12 mouse cellular contexts compared by ENCODE assay signal in the genomic region with DNA sequence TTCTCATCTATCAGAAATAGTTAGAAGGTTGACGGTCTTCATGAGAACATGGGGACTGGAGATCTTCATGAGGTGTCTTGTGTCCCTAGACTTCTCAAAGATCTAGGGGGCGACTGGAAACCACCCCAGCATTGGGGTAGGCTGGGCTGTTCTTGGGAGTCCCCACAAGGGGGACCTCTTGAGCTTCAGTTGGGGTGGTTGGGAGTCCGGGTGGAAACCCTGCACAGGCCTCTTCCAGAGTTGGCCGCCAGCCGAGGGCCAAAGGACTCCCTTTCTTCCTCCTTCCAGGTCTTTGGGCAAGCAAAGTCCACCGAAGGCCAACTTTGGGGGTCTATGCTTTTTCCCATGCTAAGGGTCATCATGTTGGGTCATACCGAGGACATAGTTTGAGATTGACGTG.
DNase-seq lines count a peak whose midpoint lies in the region; ATAC-seq and TF ChIP-seq lines count a peak whose summit lies in the region.
"Had no signal": no experiment of that assay in that cellular context is flagged by ENCODE, and none has a peak within 500 bp of the region (broad histone marks: within the 10 kb centered on the region; RNA-seq: fewer than 3 reads in every experiment).

No protein-coding gene starts in this region.

- H3K4me2 ChIP-seq in liver, embryonic 14.5 days (ENCODE audit: low read depth), result no peak overlapping the region
- H3K4me2 ChIP-seq in liver, embryonic 11.5 days, result no peak overlapping the region
- H3K4me2 ChIP-seq: forebrain, embryonic 12.5 days; liver, embryonic 13.5 days; midbrain, embryonic 12.5 days had no signal

- no peak for TF ChIP-seq EP300 in liver, embryonic 14.5 days (IDR thresholded peaks at IDR 0.05; ENCODE audit: low read depth)

- H3K4me3 ChIP-seq in liver, embryonic 14.5 days (ENCODE audit: insufficient read depth in 1 of 2, low read depth in 2 of 2, low read length in 2 of 2), result no peak overlapping the region
- no peak overlapping the region for H3K4me3 ChIP-seq in liver, embryonic 11.5 days (ENCODE audit: low read depth, low read length)
- H3K4me3 ChIP-seq: forebrain, embryonic 12.5 days; liver, embryonic 13.5 days; midbrain, embryonic 12.5 days had no signal

- H3K9ac ChIP-seq in liver, embryonic 14.5 days (replicated peaks), result no peak overlapping the region
- no peak overlapping the region for H3K9ac ChIP-seq in liver, embryonic 11.5 days (ENCODE audit: low read depth, low read length)
- H3K9ac ChIP-seq: forebrain, embryonic 12.5 days; liver, embryonic 13.5 days; midbrain, embryonic 12.5 days had no signal

- no peaks in the 10 kb centered on the region for H3K4me1 ChIP-seq in liver, embryonic 14.5 days (replicated peaks; ENCODE audit: control insufficient read depth in 2 of 2, insufficient read depth in 2 of 2, low read length in 1 of 2)
- no peaks in the 10 kb centered on the region for H3K4me1 ChIP-seq in liver, embryonic 11.5 days (replicated peaks; ENCODE audit: control insufficient read depth, insufficient read depth, low read length)
- H3K4me1 ChIP-seq: forebrain, embryonic 12.5 days; liver, embryonic 13.5 days; midbrain, embryonic 12.5 days had no signal

- no peak overlapping the region for H3K27ac ChIP-seq in liver, embryonic 14.5 days
- no peak overlapping the region for H3K27ac ChIP-seq in liver, embryonic 11.5 days (ENCODE audit: low read depth, low read length)
- H3K27ac ChIP-seq: forebrain, embryonic 12.5 days; liver, embryonic 13.5 days; midbrain, embryonic 12.5 days had no signal

- DNase-seq in CD4-positive, CD25-positive, alpha-beta regulatory T cell, adult 2 months (ENCODE audit: low read depth, low spot score), result peak; percentile 22
- no peak for DNase-seq in liver, embryonic 14.5 days (ENCODE audit: low read depth in 3 of 3, low spot score in 3 of 3)
- no peak for DNase-seq in liver, embryonic 11.5 days (ENCODE audit: low spot score)
- peak; percentile 44 for DNase-seq in kidney, postnatal 10 days
- peak; percentile 35 to 67 for DNase-seq in thymus, postnatal 10 days (ENCODE audit: low spot score in 2 of 2)
- no peak for DNase-seq in ovary, postnatal 14 days (ENCODE audit: low spot score)
- no peak for DNase-seq in lung, postnatal 25 days (ENCODE audit: low spot score)
- DNase-seq: heart, postnatal 4 days; liver, embryonic 13.5 days had no signal

- H3K9me3 ChIP-seq in liver, embryonic 14.5 days (ENCODE audit: control insufficient read depth, low read length), result no peaks in the 10 kb centered on the region
- no peaks in the 10 kb centered on the region for H3K9me3 ChIP-seq in liver, embryonic 11.5 days (ENCODE audit: control insufficient read depth, low read length)
- H3K9me3 ChIP-seq: liver, embryonic 13.5 days had no signal

- ATAC-seq in CD4-positive, CD25-positive, alpha-beta regulatory T cell, adult 4 months, result no peak
- ATAC-seq in liver, embryonic 14.5 days (ENCODE audit: insufficient read depth), result no peak
- ATAC-seq in liver, embryonic 11.5 days (replicated peaks; ENCODE audit: low FRiP score), result no peak

- H3K27me3 ChIP-seq in liver, embryonic 14.5 days (ENCODE audit: control insufficient read depth, insufficient read depth, low read length), result no peaks in the 10 kb centered on the region
- no peaks in the 10 kb centered on the region for H3K27me3 ChIP-seq in liver, embryonic 11.5 days (replicated peaks; ENCODE audit: control insufficient read depth, insufficient read depth, low read length)
- H3K27me3 ChIP-seq: forebrain, embryonic 12.5 days; liver, embryonic 13.5 days; midbrain, embryonic 12.5 days had no signal

- no peaks in the 10 kb centered on the region for H3K36me3 ChIP-seq in liver, embryonic 14.5 days (replicated peaks; ENCODE audit: control insufficient read depth, insufficient read depth, low read depth)
- no peaks in the 10 kb centered on the region for H3K36me3 ChIP-seq in liver, embryonic 11.5 days (ENCODE audit: control insufficient read depth, insufficient read depth, low read length)
- H3K36me3 ChIP-seq: forebrain, embryonic 12.5 days; liver, embryonic 13.5 days; midbrain, embryonic 12.5 days had no signal

- peak; percentile 49 for TF ChIP-seq CTCF in liver, embryonic 14.5 days (IDR thresholded peaks at IDR 0.05; ENCODE audit: low read depth)

- WGBS in liver, embryonic 14.5 days (ENCODE audit: insufficient replicate concordance), result 60% methylated on average over 8 of the region's 8 CpGs
- WGBS in liver, embryonic 11.5 days, result 74% methylated on average over 8 of the region's 8 CpGs

Comparison
In these comparisons a context has a peak if more than half of its experiments do, and no peak if none do; other contexts are left out.
1. DNase-seq: peak in CD4-positive, CD25-positive, alpha-beta regulatory T cell, adult 2 months (single experiment), kidney, postnatal 10 days (single experiment) and thymus, postnatal 10 days (2 of 2); none in liver, embryonic 14.5 days (0 of 3), liver, embryonic 11.5 days (single experiment), ovary, postnatal 14 days (single experiment) and lung, postnatal 25 days (single experiment).